Mouse (Mus musculus) lung, postnatal 36 days (tissue): ENCODE results near the gene Inpp4b.

Experiments used
- DNase-seq: peaks from one replicate; pipeline ENCODE4 v3.0.0; 2022; ENCODE audit warnings: mixed read lengths

The Inpp4b gene

DNA sequence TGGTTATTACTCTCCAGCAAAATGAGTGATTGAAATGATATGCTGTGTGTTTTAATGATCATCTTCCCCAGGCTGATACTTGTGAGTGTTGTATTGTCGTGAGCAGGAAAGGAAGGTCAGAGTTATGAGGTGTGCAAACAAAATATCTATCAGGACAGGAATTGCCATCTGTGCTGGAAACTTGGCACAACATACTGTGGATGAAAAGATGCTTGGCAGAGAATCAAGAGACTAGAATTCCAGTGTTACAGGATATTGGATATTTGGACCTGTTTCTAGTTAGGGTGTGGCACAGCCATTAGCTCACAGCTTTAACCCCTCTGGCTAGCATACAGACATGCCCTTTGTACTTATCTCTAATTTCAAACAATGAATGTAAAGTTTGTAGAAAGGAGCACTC, 507.6 kb downstream of the Inpp4b start:
- DNase-seq, result no peak

- no peak for DNase-seq
Observed at GRCm38 (mm10) chr8:81853184-81853583, 510.8 kb downstream of the Inpp4b start.

DNA sequence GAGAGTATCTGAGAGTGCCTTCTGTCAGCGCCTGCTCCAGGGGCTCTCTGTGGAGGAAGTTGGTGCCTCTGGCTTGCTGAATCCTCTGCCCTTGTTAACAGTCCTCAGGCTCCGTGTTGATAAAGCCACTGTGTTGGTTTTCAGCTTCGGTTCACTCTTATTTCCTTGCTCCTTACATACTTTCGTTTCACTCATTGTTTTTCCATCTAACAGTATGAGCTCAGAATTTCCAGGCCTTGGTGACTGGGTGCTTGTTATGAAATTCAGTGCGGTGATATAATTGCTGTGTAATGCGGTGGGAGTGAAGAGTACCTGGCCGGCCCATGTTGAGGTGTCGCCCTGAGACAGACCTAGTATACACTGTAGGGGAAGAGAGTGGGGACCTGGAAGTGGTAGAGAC, 512.2 kb downstream of the Inpp4b start:
- DNase-seq, result peak; percentile 18

GRCm38 (mm10) chr8:81855009-81855408, 512.7 kb downstream of the Inpp4b start:
- DNase-seq, result no peak

GRCm38 (mm10) chr8:81856120-81856519, 513.8 kb downstream of the Inpp4b start:
- no peak for DNase-seq

DNA sequence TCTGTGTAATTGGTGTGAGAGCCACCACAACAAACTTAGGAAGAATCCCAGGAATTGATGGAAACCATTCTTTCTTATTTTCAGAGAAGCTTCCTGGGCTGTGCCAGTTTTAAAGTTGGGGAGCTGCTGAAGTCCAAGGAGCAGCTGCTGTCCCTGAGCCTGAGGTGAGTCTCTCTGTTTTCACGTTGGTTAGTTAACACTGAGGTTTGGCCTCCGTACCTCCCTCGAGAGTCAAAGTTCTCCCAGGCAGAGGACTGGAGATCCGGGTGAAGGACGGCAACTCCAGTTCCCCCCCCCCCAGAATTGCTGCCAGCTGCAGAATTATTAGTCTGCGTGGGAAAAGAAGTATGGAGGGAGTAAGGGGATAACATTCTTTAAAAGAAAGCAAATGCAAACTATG, 514.3 kb downstream of the Inpp4b start:
- DNase-seq, result no peak

DNA sequence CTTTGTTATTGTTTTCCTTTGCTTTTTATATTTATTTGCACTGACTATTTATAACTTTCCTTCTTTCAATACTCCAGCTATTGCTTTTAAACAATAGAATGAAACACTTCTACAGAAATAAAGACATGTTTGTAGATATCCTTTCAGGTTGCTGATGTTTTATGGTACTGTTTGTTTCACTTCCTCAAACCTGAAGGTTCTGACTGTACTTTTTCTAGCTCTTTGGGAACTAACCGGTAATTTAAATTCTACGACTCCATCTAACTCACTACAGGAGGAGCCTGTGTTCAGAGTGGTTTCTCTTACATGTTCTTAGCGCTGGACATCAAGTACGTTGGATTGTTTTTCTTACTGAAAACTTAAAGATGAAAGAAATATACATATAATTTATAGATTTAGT, 516.0 kb downstream of the Inpp4b start:
- no peak for DNase-seq

DNA sequence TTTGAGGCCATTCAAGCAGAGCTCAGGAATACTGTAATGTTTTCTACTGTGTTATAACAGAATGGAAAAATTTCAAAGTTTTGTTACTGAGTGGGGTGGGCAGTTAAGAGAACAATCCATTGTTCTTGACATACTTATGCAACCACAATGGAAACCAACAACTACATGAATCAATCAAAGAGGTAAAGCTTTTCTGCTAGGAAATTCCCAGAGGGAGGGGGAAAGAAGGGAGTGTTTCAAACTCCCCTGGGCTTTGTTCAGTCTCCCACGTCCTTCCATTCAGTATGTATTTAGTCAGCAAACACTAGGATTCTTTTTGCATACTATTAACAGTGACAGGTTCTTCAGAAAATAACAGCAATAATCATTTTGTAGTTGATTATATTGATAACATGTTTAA, 517.4 kb downstream of the Inpp4b start:
- DNase-seq, result no peak

GRCm38 (mm10) chr8:81861311-81861710, 519.0 kb downstream of the Inpp4b start:
- no peak for DNase-seq

DNA sequence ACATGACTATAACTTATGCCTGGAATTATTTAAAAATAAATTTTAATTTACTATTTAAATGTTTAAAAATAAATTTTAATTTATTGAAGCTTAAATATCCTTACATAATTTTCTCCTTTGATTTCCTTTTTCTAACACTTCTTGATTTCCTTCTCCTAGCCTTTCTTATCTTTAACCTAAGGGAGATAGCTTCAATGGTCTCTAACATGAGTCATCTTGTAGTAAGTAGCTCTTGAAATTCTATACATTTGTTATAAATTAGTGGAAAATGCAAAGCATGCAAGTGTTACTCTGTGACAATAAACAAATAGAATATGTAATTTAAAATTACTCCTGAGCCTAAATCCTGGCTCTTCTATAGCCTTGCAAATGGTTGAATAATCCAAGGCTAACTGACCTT, 520.4 kb downstream of the Inpp4b start:
- DNase-seq, result no peak

GRCm38 (mm10) chr8:81864318-81864717, 522.0 kb downstream of the Inpp4b start:
- DNase-seq, result no peak

GRCm38 (mm10) chr8:81865664-81866063, 523.3 kb downstream of the Inpp4b start:
- peak; percentile 56 for DNase-seq

DNA sequence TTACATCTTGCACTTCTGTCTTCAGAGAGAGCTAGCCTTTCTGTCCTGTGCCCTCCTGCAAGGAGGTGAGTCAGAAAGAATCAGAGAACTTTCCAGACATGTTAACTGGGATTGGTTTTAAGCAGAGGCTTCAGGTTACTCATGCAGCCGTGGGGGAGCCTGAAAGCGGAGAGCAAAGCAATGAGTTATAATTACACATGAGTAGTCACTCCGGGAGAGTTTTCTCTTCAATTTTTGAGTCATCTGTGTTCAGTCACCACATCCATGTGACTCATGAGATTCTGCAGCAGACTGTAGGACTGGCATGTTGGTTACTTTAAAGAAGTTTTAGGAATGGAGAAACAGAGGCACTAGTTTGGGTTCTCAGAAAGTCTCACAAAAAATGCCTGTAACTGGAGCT, 524.7 kb downstream of the Inpp4b start:
- no peak for DNase-seq

DNA sequence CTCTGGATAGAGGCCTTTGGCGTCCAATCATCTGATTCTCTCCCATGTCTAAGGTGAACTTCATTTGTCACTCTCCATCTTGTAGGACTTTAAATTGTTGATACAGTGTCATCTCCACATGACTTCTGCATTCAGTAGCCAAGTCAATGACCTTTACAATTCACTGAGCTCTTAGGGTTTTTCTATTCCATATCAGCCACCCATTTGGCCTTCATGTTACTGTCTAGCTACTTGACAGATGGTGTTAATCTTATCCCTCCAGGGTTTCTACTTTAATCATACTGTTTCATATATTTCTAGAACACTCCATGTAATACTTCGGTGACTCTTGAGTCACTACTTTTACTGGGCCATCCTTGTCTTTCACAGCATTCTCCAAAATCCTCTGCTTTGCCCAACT, 528.1 kb downstream of the Inpp4b start:
- no peak for DNase-seq

DNA sequence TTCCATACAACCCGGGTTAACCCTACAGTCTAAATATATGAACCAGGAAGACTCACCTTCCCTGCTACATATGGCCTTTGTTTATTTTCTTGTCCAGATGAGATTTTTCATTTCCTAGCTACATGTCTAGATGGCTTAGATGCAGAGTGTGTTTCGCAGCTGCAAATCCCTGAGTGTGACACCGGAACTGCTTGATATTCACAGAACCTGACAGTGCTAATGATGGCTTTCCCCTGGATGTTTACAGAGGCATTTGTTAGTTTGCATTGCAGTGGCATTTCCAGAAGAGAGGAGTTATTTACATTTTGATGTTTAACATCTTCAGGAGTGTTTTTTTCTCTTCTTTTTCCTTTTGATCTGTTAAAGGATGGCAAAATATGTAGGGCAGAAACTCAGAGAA, 537.7 kb downstream of the Inpp4b start:
- no peak for DNase-seq

- DNase-seq, result no peak
Observed at GRCm38 (mm10) chr8:81884195-81884594, 541.8 kb downstream of the Inpp4b start.

- peak; percentile 10 for DNase-seq
Observed at GRCm38 (mm10) chr8:81888843-81889242, 546.5 kb downstream of the Inpp4b start.

DNA sequence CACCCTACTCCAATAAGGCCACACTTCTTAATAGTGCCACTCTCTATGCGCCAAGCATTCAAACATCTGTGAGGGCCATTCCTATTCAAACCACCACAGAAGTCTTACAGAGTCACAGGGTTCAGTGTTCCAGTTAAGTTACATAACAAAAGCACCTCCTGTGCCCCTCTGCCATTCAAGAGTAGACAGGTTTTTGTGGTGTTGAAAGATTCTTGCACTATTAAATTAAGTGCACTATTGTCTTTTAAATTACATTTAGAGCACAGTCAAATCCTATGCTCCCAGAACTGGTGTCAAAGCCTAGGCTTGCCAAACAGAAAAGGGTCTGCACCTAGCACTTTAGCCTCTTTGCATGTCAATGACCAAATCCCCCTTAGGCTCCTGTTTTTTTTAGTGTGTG, 550.9 kb downstream of the Inpp4b start:
- DNase-seq, result no peak

DNA sequence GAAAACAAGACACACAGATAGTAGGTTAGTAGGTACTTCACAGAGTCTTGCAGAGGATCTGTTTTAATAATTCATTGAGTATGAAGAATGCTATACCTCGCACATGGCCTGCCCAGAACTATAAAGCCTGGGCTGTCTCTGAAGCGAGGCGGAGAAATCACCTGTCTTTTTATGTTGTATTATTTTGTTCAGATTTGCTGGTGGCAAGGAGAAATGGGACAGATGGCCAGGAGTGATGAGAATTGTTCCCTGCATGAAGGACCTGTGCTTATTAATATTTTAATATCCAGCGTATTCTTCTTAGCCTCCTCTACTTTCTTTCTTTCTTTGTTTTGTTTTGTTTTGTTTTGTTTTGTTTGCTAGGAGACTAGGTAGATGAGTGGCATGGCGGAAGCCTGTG, 604.5 kb downstream of the Inpp4b start:
- no peak for DNase-seq

DNA sequence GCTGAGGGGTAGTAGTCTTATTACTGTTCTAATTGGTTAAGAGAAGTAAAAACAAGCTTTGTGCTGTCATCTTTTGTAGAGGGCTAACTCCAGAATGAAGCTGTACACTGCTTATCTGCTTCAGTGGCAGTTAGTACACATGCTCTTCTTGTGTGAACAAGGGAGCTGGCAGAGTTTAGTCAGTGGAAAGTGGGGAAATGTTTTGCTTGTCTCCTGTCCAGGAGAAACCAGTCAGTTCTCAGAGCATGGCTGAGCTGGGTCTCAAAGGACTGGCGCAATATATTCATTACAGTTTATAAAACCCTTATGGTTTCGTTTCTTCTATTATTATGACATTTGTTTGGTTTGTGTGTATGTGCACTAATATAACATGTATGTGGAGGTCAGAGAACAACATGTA, 610.7 kb downstream of the Inpp4b start:
- DNase-seq, result no peak

- DNase-seq, result peak; percentile 21
Observed at GRCm38 (mm10) chr8:81985128-81985665, 642.8 kb downstream of the Inpp4b start.

GRCm38 (mm10) chr8:81992966-81993365, 650.6 kb downstream of the Inpp4b start:
- no peak for DNase-seq

- DNase-seq, result no peak
Observed at GRCm38 (mm10) chr8:81996239-81996638, 653.9 kb downstream of the Inpp4b start.

- no peak for DNase-seq
Observed at GRCm38 (mm10) chr8:81996823-81997222, 654.5 kb downstream of the Inpp4b start.

- no peak for DNase-seq
Observed at GRCm38 (mm10) chr8:82004158-82004557, 661.8 kb downstream of the Inpp4b start.

DNA sequence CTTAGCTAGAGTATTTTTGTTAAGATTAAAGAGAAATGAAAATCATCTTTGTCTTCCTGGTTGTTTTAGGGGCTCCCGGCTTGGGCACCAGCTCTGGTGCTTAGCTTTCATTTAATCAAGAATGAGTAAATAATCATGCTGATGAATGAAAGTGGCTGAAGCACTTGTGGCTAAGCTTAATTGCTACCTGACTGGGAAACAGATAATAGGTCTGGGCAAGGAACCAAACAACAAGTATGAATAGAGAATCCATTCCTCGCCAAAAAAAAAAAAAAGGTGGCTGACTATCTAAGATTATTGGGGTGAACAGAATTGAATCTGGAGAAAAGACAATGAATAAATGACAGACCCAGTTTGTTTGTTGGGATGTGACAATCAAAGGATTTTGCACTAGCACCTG, 663.1 kb downstream of the Inpp4b start:
- no peak for DNase-seq
